Mouse (Mus musculus) forebrain, postnatal 0 days (tissue): ENCODE measurements at regions not wholly inside any gene's neighbourhood (a gene's known extent, or its start where the extent isn't known, plus 50 kb on each side); places are given as distances from the start of the nearest gene placed in this dataset.

Source experiments
- ATAC-seq: fragments of 200-750 bp; cut with Nextera tagmentation; 2 replicates; pipeline ENCODE4 v1.8.0; 2017; ENCODE audit warnings: mild to moderate bottlenecking, moderate library complexity
- DNase-seq: peaks from one replicate; pipeline ENCODE4 v3.0.0-alpha.2; 2015
- H3K27ac ChIP-seq: fragments of 300-500 bp; sonication (generic); 2 replicates; pipeline ENCODE4 v1.5.1; 2014; ENCODE audit warnings: low read depth, mild to moderate bottlenecking, antibody characterized with exemption, low read length, moderate library complexity, mixed read lengths
- H3K27me3 ChIP-seq: fragments of 300-500 bp; sonication (generic); 2 replicates; pipeline ENCODE4 v1.6.1; 2014; ENCODE audit warnings: mild to moderate bottlenecking, low read length, mixed read lengths; ENCODE audit not compliant: insufficient read depth
- H3K36me3 ChIP-seq: fragments of 300-500 bp; sonication (generic); 2 replicates; pipeline ENCODE4 v1.6.1; 2014; ENCODE audit warnings: mild to moderate bottlenecking, moderate library complexity; ENCODE audit not compliant: insufficient read depth
- H3K4me1 ChIP-seq: fragments of 300-500 bp; sonication (generic); 2 replicates; pipeline ENCODE4 v1.6.1; 2014; ENCODE audit warnings: antibody characterized with exemption; ENCODE audit not compliant: insufficient read depth
- H3K4me2 ChIP-seq: fragments of 300-500 bp; sonication (generic); 2 replicates; pipeline ENCODE4 v1.6.1; 2014; ENCODE audit warnings: low read depth, mild to moderate bottlenecking, moderate library complexity
- H3K4me3 ChIP-seq: fragments of 300-500 bp; sonication (generic); 2 replicates; pipeline ENCODE4 v1.5.1; 2014; ENCODE audit warnings: low read depth, low read length, mixed read lengths
- H3K9ac ChIP-seq: fragments of 300-500 bp; sonication (generic); 2 replicates; pipeline ENCODE4 v1.6.1; 2014; ENCODE audit warnings: mild to moderate bottlenecking
- H3K9me3 ChIP-seq: fragments of 300-500 bp; sonication (generic); 2 replicates; pipeline ENCODE4 v1.6.1; 2016; ENCODE audit warnings: low read length
- CTCF ChIP-seq: sonication (generic); IDR thresholded peaks from 2 replicates; pipeline ENCODE4 v1.5.1; 2016; ENCODE audit warnings: antibody characterized with exemption, control low read depth, low read depth
- WGBS: fragments of 180-500 bp; shearing (Covaris S2); extraction: QIAGEN DNeasy Blood & Tissue Kit; methylation state at CpG from one replicate; pipeline ENCODE4 v1.1.7; 2014; 5-methylcytosine and 5-hydroxymethylcytosine counted together

GRCm38 (mm10) chr3:117927527-117927926 is 58.8 kb upstream of the Snx7 start:
- H3K27me3 ChIP-seq: no peaks in the 10 kb centered on the region
- H3K9me3 ChIP-seq: no peaks in the 10 kb centered on the region
- ATAC-seq (no peak), DNase-seq (no peak)
- no peaks in the 10 kb centered on the region for H3K36me3 ChIP-seq
- no peak overlapping the region for H3K4me2 ChIP-seq
- 33% methylated on average over 1 of the region's 1 CpGs for WGBS
- no peak overlapping the region for H3K27ac ChIP-seq
- no peak overlapping the region for H3K9ac ChIP-seq
- TF ChIP-seq CTCF: no peak
- H3K4me3 ChIP-seq: no peak overlapping the region
- H3K4me1 ChIP-seq: no peaks in the 10 kb centered on the region
